Mouse (Mus musculus) spleen, adult 2 months (tissue): ENCODE results near the gene Arhgef19. TPM values are rescaled to one million over a fixed set of nuclear protein-coding genes. Genes with fewer than 3 reads are reported as not detected.

Experiments
- DNase-seq, 2 experiments: peaks; one replicate each; pipeline versions ENCODE4 v3.0.0 to v3.0.0-alpha.2; 2012 to 2021; ENCODE audit warnings: low spot score in 2 of 2, low read depth in 1 of 2
- H3K27ac ChIP-seq: fragments of 200-500 bp; 2 replicates; pipeline ENCODE4 v1.5.1; 2012; ENCODE audit warnings: low read length, inconsistent platforms; ENCODE audit not compliant: insufficient read depth
- H3K27me3 ChIP-seq: fragments of 200-500 bp; 2 replicates; pipeline ENCODE4 v1.6.1; 2012; ENCODE audit warnings: mild to moderate bottlenecking, moderate library complexity, low read length, inconsistent platforms; ENCODE audit not compliant: control insufficient read depth, insufficient read depth
- H3K36me3 ChIP-seq: fragments of 200-500 bp; 2 replicates; pipeline ENCODE4 v1.6.1; 2012; ENCODE audit warnings: mild to moderate bottlenecking, low read length, inconsistent platforms; ENCODE audit not compliant: control insufficient read depth, insufficient read depth
- H3K4me1 ChIP-seq: fragments of 200-500 bp; 2 replicates; pipeline ENCODE4 v1.6.1; 2011; ENCODE audit warnings: inconsistent platforms; ENCODE audit not compliant: control insufficient read depth, insufficient read depth, insufficient read length
- H3K4me3 ChIP-seq: fragments of 200-500 bp; 2 replicates; pipeline ENCODE4 v1.5.1; 2011; ENCODE audit warnings: mild to moderate bottlenecking, inconsistent platforms; ENCODE audit not compliant: insufficient read depth, insufficient read length; ENCODE audit errors: extremely low read depth
- CTCF ChIP-seq: fragments of 200-500 bp; IDR thresholded peaks from 2 replicates; pipeline ENCODE4 v1.5.1; 2011; ENCODE audit warnings: mild to moderate bottlenecking, inconsistent platforms; ENCODE audit not compliant: insufficient read depth, insufficient read length, insufficient replicate concordance; ENCODE audit errors: extremely low read depth
- POLR2A ChIP-seq: fragments of 200-500 bp; IDR thresholded peaks from 2 replicates; pipeline ENCODE4 v1.6.1; 2011; ENCODE audit warnings: low read depth, low read length, inconsistent platforms
- WGBS: fragments of 180-500 bp; shearing (Covaris S2); methylation state at CpG from one replicate; pipeline ENCODE4 v1.1.7; 2018; 5-methylcytosine and 5-hydroxymethylcytosine counted together
- polyA plus RNA-seq: library from polyadenylated mRNA; depleted of rRNA; stranded (reverse); fragments of >200 nt; gene quantifications from 2 replicates; pipeline ENCODE4 v1.2.3, GENCODE M21; 2012

The Arhgef19 gene
- polyA plus RNA-seq, 1 experiment: 0.79 TPM

GRCm38 (mm10) chr4:141277157-141277556 is 37.9 kb downstream of the Arhgef19 start:
- no peak for TF ChIP-seq CTCF
- TF ChIP-seq POLR2A: no peak
- peaks cover 6% of the 10 kb centered on the region; the same call in 1 of the 2 replicates for H3K4me1 ChIP-seq
- 79% methylated on average over 8 of the region's 8 CpGs for WGBS
- H3K4me3 ChIP-seq: no peak overlapping the region
- no peak for DNase-seq
- H3K27me3 ChIP-seq: no peaks in the 10 kb centered on the region
- no peaks in the 10 kb centered on the region for H3K36me3 ChIP-seq
- H3K27ac ChIP-seq: no peak overlapping the region

GRCm38 (mm10) chr4:141278154-141278553 is 38.9 kb downstream of the Arhgef19 start:
- H3K27me3 ChIP-seq: no peaks in the 10 kb centered on the region
- WGBS: 62% methylated on average over 7 of the region's 7 CpGs
- H3K4me3 ChIP-seq: no peak overlapping the region
- TF ChIP-seq CTCF (no peak), POLR2A (no peak)
- H3K4me1 ChIP-seq: peaks cover 6% of the 10 kb centered on the region; the same call in 1 of the 2 replicates
- H3K27ac ChIP-seq: peak overlapping the region; percentile 43
- H3K36me3 ChIP-seq: no peaks in the 10 kb centered on the region
- DNase-seq: no peak

- no peak for DNase-seq
Observed at GRCm38 (mm10) chr4:141279327-141279726, 40.0 kb downstream of the Arhgef19 start.

GRCm38 (mm10) chr4:141279783-141280182 is 40.5 kb downstream of the Arhgef19 start:
- WGBS: 84% methylated on average over 6 of the region's 6 CpGs
- H3K27ac ChIP-seq: no peak overlapping the region
- DNase-seq: no peak
- no peak overlapping the region for H3K4me3 ChIP-seq
- no peak for TF ChIP-seq POLR2A
- TF ChIP-seq CTCF: no peak
- H3K4me1 ChIP-seq: peaks cover 6% of the 10 kb centered on the region; the same call in 1 of the 2 replicates
- H3K36me3 ChIP-seq: no peaks in the 10 kb centered on the region
- H3K27me3 ChIP-seq: no peaks in the 10 kb centered on the region

More at GRCm38 (mm10) chr4:141279327-141279726, 40.0 kb downstream of the Arhgef19 start:
- no peak for TF ChIP-seq POLR2A
- no peak for TF ChIP-seq CTCF
- no peak overlapping the region for H3K4me3 ChIP-seq
- no peaks in the 10 kb centered on the region for H3K36me3 ChIP-seq
- no peak overlapping the region for H3K27ac ChIP-seq
- WGBS: 94% methylated on average over 15 of the region's 15 CpGs
- no peaks in the 10 kb centered on the region for H3K27me3 ChIP-seq
- H3K4me1 ChIP-seq: peaks cover 6% of the 10 kb centered on the region; the same call in 1 of the 2 replicates

- H3K4me1 ChIP-seq: peaks cover 6% of the 10 kb centered on the region; the same call in 1 of the 2 replicates
- H3K36me3 ChIP-seq: no peaks in the 10 kb centered on the region
- no peak overlapping the region for H3K27ac ChIP-seq
- no peak for TF ChIP-seq POLR2A
- TF ChIP-seq CTCF: no peak
- no peak overlapping the region for H3K4me3 ChIP-seq
- no peak for DNase-seq
- no peaks in the 10 kb centered on the region for H3K27me3 ChIP-seq
- 82% methylated on average over 1 of the region's 1 CpGs for WGBS
Observed at GRCm38 (mm10) chr4:141280471-141280870, 41.2 kb downstream of the Arhgef19 start.

- 9% methylated on average over 6 of the region's 6 CpGs for WGBS
- Histone ChIP-seq H3K36me3 (no peaks in the 10 kb centered on the region), H3K27me3 (no peaks in the 10 kb centered on the region), H3K4me1 (peaks cover 6% of the 10 kb centered on the region; the same call in 1 of the 2 replicates), H3K4me3 (no peak overlapping the region), H3K27ac (no peak overlapping the region)
- TF ChIP-seq CTCF: no peak
- TF ChIP-seq POLR2A: no peak
- DNase-seq: no peak
Observed at GRCm38 (mm10) chr4:141281153-141281552, 41.9 kb downstream of the Arhgef19 start.

GRCm38 (mm10) chr4:141281578-141281977 is 42.3 kb downstream of the Arhgef19 start:
- no peaks in the 10 kb centered on the region for H3K27me3 ChIP-seq
- no peak overlapping the region for H3K4me3 ChIP-seq
- H3K4me1 ChIP-seq: peaks cover 6% of the 10 kb centered on the region; the same call in 1 of the 2 replicates
- no peaks in the 10 kb centered on the region for H3K36me3 ChIP-seq
- H3K27ac ChIP-seq: no peak overlapping the region
- no peak for TF ChIP-seq POLR2A
- TF ChIP-seq CTCF: no peak
- DNase-seq: no peak
- WGBS: 22% methylated on average over 1 of the region's 1 CpGs
